Mouse (Mus musculus): ENCODE results near the gene Cacna1d.

- TF ChIP-seq CTCF (IDR thresholded peaks at IDR 0.05; ENCODE audit: low read depth) (no peak), EP300 (optimal IDR thresholded peaks at IDR 0.05) (no peak)
Observed at GRCm38 (mm10) chr14:30367074-30367473, 124.2 kb downstream of the Cacna1d start.

Data from stomach, postnatal 0 days (tissue).